Mouse (Mus musculus) cerebellum, postnatal 25 days (tissue): Measurements from ENCODE around the gene Castor1.

ENCODE experiments used
- DNase-seq, 2 experiments: peaks; one replicate each; pipeline ENCODE4 v3.0.0; 2021; ENCODE audit warnings: mixed read lengths in 2 of 2

The Castor1 gene

DNA sequence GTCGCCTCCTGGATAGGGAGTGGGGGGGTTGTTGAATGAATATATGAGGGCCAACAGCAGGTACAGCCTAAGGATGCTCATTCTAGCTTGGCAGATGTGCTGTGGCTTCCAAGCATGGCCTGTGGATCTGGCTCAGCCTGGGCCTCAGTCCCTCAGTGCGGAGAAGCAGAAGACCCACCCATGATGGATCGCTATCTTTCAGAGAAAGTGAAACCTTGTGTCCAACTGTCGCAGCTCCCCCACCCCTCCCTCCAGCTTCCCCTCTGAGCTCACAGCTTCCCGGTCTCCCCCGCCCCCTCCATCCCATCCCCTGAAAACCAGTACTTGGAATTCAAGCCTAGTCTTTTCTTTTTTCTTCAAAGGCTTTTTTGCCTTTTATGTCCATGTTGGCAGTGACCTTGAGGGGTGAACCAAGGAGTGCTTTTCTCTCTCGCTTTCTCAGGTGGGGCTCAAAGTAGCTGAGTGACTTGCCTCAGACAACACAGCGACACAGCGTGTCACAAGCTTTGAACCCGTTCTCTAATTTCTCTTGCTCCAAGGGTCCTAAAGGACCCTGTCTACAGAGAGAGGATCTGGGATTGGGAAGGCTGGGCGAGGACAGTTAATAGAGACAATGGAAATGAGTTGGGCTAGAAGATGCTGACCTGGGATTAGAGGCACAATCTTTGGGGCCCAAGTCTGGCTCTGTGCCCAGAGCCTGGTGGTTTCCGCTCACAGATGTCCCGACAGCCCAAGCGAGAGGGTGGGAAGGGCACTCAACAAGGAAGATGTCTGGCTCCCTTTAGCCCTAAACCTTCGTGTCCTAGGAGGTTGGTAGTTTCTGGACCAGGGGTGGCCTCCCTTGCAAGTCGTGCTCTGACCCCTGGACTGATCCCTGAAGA lies 17.9 kb downstream of the Castor1 start, which contains the start of gene Osm:
Osm (plus strand) TSS at position 756 of the 881 bp plus-strand sequence.
- no peak for DNase-seq

DNA sequence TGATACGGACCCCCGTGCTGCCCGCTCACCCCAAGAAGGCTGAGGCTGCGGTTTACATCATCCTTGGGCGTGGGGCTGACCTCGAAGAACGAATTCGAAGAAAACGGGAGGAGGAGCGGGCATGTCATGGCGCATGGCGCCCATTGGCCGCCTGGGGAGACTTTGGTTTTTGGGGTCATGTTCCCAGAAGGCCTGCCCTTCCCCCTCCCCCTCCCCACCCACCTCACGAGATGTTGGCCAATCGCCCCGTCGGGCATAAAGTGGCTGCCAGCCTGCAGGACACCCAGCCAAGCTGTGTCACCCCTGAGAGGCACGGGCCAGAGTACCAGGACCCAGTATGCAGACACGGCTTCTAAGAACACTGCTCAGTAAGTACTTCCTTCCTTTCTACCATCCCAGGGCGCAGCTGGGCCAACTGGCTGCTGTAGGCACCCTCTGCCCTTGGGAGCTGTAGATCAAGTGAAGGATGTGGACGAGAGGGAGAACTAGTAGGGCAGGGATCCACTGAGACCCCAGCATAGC lies 18.6 kb downstream of the Castor1 start:
- no peak for DNase-seq

DNA sequence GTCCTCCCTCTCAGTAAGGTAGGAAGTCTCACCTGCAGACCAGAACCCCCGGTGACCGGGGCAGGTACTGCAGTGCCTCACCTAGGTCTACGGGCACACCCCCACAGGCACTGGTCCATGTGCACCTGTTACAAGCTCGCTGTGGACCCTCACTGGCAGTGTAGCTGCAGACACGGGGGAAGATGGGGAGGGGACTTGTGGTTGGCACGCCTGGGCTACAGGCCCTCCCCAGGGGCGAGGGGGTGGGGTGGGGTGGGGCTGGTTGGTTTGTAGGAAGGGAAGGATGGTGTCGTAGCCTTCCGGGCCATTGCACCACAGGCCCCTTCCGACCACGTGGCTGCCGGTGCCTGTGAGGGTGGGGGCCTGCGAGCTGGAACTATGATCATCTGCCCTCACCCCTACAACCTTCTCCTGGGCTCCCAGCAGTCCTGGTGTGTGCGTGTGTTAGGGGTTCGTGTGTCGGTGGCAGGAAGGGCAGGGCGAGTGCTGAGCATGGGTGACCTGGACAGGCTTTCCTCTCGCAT lies 19.4 kb downstream of the Castor1 start:
- no peak for DNase-seq

DNA sequence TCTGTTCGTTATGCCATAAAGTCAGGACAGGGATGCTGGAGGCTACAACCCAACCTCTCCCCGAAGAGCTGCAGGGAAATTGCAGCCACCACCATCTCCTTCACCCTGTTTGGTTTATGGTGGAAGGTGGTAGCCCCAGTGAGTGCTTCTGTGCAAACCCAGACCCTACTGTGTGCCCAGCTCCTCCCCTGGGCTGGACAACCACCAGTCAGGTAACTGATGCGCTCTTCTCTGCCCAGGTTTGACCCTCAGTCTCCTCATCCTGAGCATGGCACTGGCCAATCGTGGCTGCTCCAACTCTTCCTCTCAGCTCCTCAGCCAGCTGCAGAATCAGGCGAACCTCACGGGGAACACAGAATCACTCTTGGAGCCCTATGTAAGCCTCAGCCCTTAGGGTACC lies 20.1 kb downstream of the Castor1 start:
- no peak for DNase-seq

DNA sequence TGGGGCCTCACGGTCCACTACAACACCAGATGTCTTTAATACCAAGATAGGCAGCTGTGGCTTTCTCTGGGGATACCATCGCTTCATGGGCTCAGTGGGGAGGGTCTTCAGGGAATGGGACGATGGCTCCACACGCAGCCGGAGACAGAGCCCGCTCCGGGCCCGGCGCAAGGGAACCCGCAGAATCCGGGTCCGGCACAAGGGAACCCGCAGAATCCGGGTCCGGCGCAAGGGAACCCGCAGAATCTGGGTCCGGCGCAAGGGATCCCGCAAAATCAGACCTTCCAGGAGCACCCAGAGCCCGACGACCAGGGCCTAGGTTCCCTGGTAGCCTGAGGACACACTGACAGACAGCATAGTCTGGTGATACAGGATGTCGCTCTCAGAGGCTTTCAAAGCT lies 21.7 kb downstream of the Castor1 start:
- no peak for DNase-seq

DNA sequence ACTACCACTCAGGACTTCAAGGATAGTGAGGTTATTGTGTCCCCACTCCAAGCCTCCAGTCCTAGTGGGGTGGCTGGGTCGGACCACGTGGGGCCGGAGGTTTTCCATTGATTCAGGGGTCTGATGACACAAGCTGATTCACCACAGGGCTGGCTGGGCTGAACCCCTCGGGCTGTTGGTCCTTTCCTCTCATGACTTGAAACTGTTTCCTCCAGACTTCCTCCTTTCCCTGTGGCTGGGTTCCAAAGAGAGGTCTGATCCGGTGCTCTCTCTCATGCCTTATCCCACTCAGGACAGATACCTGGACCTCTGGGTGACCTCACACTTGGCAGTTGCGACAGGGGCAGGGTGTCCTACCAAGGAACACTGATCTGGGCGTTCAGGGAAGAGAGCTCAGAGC lies 22.1 kb downstream of the Castor1 start:
- no peak for DNase-seq

DNA sequence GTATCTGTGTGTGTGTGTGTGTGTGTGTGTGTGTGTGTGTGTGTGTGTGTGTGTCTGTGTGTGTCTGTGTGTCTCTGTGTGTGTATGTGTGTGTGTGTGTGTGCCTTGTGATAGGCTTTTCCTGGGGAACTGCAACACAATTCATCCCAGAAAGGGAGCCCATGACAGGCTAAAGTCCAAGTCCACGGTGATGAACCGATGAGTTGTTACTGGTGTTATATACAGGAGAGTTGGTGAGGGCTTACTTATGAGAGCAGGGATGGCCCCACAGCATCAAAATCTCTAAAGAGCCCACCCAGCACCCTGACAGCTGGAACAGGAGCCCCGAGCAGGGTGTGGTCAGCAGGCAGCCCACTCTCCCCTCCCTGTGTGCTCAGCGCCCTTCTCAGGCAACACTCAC lies 23.2 kb downstream of the Castor1 start:
- DNase-seq, result no peak

DNA sequence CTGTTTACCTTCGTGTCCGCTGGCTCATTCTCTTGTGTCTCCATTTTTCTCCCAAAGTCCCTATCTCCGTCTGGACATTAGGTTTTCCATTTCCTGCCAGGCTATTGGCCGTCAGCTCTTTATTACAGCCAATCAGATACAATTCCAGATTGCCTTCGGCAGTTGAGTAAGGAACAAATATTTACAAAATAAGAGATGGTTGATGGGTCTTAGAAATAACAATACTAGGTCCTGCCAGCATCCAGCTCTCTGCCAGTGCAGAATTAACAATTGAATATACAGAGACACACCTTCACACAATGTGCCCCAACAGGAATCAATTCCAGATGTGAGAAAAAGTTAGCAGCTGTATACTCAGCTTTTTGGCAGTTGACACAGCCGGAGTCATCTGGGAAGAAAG lies 28.1 kb downstream of the Castor1 start:
- DNase-seq, result no peak

DNA sequence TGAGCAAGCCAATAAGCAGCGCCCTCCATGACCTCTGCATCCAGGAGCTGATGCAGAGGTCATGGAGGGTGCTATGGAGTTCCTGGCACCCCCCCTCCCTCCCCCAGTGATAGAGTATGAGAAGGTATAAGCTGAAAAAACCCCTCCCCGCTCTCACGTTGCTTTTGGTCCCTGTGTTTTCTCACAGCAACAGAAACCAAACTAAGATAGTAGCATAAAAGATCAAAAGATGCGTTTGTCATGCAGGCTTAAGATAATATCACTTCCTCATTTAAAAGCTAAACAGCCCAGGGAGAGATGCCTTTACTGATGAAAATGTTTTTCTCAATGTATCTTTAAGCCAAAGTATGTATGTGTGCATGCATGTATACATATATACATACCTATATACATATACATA lies 28.6 kb downstream of the Castor1 start:
- DNase-seq, result no peak

DNA sequence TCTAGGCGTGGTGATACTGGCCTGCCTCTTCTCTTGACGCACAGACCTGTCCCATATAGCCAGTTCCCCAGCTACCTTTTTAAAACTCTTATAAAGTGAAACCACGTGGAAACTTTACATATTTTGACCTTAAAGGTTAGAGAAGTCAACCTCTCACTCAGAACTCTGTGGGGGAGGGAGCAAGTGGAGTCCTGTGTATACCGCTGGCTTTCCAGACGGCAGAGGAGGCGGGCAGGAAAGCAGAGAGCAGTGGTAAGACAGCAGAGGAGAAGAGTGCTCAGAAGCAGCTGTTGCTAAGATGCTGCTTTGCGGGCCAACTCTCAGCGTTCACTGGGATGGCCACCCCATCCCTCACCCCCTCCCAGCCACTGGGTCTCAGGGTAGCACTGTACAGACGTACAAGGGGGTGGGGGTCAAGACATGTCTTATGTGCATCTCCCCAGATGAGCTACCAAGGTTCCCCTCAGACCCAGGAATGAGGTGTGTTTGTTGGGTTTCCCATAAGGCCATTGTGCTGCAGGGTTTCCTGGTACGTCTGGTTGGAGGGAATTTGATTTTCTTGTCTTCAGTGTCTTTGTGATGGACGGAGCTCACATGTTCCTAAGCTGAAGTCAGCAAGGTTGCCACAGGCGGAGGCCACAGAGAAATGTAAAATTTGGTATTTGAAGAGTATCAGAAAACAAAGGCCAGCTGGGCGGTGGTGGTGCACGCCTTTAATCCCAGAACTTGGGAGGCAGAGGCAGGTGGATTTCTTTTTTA lies 29.4 kb downstream of the Castor1 start:
- DNase-seq, result no peak

DNA sequence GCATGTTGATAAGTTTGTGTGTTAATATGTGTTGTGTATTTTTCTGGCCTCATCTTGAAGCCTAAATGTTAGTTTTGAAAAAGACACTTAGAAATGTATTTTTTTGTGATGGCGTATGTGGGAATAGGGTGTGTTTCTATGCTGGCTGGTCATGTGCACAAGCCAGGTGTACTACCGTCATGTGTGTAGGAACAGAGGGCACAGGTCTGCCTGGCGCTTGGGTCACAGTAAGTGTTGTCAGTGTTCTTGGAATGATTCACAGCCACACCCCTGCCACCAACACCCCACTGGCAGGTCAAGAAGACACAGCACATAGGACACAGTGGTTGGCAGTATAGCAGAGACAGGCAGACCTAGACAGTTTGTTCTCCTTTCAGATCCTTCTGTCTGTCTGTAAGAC lies 31.1 kb downstream of the Castor1 start:
- DNase-seq, result no peak

DNA sequence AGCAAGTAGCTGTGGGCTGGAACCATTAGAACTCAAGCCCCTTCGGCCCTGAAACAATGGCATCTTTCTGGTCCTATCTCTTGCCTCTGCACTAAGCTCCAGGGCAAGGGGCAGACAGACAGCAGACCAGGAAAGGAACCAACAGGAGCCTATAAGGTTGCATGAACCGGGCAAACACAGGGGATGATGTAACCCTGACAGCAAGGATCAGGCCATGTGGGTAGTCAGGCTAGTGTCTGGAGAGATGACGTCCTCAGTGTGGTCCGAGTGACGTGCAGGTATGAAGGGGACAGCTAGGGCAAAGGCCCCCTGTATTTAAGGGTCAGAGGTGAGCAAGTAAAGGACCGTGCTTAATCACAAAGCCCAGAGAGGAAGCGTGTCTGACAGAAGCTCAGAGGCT lies 32.3 kb downstream of the Castor1 start:
- DNase-seq, result no peak

DNA sequence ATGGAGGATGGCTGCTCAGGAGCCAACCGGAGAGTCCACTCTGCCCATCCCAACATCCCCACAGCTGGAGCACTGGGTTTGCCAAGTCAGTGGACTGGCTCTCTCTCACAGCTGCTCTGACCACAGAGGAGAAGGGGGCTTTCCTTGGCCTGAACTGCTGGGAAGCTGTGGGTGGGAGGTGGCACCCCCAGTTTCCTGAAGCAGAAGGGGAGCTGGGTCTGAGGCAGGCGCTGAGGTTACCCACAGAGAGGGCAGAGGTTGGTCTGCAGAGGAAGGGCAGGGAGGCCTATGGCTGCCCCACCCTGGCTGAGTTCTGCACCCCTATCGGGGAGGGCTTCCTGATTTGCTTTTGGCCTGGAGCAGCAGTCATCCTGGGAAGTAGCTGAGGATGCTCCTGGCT lies 33.4 kb downstream of the Castor1 start:
- no peak for DNase-seq

DNA sequence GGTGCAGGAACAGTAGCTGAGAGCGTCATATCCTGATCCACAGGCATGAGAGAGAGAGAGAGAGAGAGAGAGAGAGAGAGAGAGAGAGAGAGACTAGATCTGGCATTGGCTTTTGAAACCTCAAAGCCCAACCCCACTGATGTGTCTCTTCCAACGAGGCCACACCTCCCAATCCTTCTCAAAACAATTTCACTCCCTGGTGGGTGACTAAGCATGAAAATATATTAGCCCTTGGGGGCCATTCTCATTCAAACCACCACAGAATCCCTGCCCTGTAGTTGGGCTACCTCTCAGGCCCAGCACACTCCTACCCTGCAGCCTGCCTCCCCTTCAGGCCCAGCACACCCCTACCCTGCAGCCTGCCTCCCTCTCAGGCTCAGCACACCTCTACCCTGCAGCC lies 34.9 kb downstream of the Castor1 start:
- DNase-seq, result no peak

DNA sequence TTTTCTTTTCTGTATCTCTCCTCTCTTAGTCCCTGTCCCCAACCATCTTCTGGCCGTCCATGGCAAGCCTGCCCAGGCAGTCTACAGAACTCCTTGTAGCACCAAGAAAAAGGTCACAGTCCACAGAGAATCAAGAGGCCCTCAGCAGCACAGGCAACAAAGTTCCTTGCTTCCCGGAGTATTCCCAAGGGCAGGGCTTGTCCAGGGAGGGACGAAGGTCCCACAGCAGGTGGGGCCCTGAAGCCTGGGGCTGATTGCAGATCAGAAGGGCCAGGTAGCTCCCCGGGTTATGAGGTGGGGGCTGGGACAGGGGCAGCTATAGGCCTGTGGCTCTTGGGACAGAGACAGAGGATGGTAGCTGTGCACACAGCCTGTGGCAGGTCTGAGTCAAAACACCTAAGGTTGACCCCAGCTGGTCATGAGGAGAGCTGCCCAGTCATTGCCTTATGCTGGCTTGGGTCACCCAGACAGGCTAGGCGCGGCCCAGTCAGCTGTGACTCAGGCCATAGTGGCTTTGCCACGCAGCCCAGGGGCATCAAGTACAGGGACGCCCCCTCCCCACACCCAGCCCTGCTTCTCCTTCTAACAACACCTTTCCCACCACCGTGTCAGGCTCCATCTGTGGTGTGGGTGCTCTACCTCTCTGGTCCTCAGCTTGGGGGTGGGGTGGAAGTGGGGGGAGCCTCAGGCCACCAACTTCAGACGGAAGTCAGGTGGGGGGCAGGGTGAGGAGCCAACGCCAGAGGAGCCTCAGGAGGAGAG lies 39.0 kb downstream of the Castor1 start, which contains the start of gene Lif:
Lif (plus strand) TSS at position 712 of the 762 bp plus-strand sequence.
- DNase-seq, result no peak

DNA sequence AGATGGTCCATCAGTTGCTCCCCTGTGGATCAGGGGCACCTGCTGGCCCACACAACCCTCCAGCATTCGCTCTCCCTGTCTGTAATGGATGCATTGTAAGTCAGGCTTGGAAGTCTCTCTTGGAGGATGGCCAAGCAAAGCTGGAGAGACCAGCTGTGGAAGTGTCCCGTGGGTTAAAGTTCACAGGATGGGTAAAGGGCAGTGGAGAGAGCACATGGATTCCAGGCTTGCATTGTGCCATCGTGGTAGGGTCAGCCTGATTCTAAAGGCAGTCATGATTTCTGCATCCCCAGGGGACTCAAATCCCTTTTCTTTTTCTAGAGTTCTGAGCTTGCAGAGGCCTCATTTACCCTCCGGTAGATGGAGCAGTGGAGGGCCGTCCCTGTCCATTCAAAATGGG lies 39.7 kb downstream of the Castor1 start:
- no peak for DNase-seq

DNA sequence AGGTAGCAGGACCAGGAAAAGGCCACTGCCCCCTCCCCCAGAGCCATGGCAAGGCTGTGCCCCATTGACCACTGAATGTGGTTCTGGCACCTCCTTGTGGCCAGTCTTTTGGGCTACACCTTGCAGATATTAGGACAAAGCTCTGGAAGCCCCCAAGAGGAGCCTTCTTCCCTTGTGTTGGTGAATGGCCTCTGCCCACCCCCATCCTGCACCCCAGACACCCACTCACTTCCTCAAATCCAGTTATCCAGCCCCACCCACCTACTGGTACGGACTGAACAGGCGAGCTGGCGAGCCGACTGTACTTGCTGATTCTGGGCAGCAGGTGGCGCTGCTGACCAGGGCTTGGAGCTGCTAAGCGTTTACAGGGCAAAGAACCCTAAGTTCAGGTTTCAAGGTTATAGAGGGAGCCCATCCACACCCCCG lies 40.6 kb downstream of the Castor1 start:
- DNase-seq, result peak; percentile 92 to 93

DNA sequence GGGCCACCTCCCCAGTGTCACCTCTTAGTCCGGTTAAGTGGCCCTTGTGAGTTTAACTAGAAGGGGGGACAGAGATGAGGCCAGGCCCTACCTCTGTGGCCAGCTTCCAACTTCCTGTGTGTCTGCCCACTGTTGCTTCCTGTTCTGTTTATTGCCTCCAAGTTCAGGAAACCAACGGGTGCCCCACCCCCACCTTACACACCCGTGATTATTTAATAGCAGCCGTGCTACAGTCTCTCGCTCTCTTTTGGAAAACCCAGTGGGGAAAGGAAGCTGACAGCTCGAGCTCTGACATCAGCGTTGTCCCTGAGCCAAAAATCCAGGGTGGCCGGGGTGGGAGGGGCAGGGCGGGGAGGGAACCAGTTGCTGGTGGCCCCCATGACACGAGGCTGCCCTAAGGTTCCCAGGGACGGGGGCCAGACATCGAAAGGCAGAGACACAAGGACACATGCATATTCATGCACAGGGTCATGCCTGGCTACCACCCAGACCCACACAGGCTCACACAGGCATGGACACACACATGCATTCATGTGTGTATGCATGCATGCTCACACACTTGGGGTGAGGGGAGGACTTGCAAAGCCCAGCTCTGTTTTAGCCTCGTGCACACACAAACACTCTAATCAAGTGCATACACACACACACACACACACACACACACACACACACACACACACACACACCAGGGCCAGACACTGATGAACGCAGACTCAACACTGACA lies 42.6 kb downstream of the Castor1 start:
- peak; percentile 55 to 66 for DNase-seq

DNA sequence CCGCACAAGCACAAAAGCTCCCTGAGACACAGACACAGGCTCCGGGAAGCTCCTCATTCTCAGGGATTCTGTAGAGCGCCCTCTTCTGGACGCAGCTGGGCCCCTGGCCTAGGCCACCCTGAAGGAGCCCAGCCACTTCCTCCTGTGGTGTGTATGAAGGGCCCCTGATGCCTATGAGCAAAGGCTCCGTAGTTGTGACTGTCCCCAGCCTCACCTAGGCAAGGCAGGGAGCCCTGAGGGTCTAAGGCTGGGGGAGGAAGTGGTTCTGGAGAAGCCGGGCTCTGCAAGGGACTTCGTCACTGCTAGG lies 43.1 kb downstream of the Castor1 start:
- peak; percentile 68 to 73 for DNase-seq

DNA sequence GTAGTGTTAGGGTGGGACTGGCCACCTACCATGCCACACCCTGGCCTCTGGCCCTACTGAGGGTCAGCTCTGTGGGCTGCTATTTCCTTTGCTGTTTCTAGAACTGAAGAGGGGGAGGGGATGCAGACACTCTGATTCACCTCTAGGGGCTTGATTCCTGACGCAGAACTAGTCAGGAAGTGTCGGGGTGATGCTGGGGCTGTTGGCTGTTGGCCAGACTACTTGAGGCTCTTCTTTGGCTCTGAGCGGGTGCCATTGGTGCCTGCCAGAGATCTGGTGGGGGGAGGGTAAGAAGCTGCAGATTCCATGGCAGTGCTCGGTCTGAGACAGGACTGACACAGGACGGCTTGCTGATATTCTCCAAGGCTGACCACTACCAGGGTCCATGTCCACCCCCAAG lies 43.9 kb downstream of the Castor1 start:
- peak in 1 of 2 experiments; percentile 44 for DNase-seq

DNA sequence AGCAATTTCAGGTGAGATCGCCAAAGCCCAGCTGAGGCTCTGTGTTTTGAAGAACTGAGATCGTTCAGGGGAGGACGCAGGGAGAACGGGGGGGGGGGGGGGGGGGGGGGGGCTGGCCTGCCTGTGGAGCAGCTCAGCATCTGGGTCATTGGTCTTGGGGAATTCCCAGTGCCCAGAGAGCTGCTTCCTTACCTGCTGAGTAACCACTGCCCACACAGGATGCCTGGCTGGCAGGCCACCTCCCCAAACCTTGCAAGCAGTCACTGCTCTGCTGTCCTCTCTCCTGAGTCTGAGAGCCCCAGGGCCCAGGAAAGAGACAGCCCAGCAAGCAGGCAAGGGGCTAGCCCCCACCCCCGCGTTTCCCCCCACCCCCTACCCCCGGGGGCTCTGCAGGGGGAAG lies 44.8 kb downstream of the Castor1 start:
- DNase-seq, result no peak

DNA sequence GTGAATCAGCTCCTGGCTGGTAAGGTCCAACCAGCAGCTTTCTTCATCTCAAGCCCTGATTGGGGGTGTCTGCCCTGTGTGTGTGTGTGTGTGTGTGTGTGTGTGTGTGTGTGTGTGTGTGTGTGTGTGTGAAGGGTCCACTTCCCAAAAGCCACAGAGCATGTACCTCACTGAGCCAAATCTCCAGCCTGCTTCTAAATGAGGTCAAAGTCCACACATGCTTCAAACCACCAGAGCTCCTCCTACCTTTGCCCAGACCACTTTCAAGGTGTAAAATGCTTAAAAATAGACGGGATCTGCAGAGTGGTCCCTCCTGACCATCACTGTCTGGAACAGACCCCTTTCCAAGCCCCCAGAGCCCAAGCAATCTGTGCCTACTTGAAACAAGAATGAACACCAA lies 45.3 kb downstream of the Castor1 start:
- no peak for DNase-seq
